Mouse (Mus musculus) heart, postnatal 36 days (tissue): Measurements from ENCODE around the gene Mettl7a2. TPM values are rescaled to one million over a fixed set of nuclear protein-coding genes. Genes with fewer than 3 reads are reported as not detected.

Source experiments
- DNase-seq, 2 experiments: peaks; one replicate each; pipeline ENCODE4 v3.0.0; 2021 to 2022
- intact Hi-C: fragments of 180-260 bp; cut with DNase I; formaldehyde crosslinking; loops from one replicate; pipeline ENCODE4 v1.15.1; 2025
- total RNA-seq, 2 experiments: library from RNA; stranded (reverse); gene quantifications; 2 replicates each; pipeline ENCODE4 v1.2.3; 2021

Gene Mettl7a2
- total RNA-seq, 2 experiments from 2014 or later: 0.89 to 1.0 TPM

DNA sequence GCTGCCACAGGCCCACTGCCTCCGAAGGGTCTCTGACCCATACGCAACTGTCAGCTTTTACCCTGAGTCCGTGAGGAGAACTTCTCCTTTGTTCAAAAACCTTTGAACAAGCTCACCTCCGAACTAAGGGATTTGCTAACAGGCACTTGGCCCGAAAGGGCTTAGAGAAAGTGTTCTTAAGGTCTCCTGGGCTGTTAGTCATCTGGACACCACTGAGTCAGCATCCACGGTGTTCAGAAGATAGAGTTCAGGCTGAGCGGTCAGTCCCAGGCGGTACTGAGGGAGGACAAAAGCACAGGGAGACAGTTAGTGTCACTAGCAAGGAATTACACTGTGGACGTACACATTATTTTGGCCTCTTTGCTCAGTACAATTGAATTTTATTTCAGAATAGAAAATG is 35.9 kb downstream of the Mettl7a2 start:
- no peak for DNase-seq
- intact Hi-C loops: no loop called here

DNA sequence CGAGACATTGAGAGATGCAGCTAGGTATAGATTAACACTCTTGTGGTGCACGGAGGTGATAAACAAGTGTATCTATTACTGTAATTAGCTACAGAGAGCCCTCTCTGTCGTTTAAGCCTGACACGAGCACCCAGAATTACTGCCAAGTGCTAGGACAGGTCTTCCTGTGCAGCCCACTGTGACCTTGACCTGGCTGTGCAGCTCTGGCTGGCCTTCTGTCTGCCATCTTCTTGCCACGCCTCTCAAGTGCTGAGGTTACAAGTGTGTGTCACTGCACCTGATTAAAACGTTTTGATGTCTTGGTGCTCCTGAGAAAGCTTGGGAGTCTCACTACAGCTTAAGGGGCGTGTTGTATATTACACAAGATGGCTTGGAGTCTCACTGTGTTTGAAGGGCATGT is 38.1 kb downstream of the Mettl7a2 start:
- intact Hi-C loops: no loop called here
- DNase-seq: no peak

DNA sequence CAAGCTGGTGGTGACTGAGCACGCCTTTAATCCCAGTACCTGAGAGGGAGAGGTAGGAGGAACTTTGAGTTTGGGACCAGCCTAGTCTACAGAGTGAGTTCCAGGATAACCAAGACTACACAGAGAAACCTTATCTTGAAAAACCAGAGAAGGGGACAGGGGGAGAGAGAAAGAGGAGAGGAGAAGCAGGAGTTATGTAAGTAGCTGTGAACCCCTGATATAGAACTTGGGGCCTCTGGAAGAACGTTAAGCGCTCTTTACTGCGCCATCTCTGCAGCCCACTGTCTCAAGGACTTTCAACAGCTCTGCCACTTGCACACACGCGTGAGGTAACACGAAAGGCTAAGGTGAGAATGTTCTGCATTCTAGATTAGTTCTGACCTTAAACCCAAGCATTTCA is 38.6 kb downstream of the Mettl7a2 start:
- DNase-seq: no peak
- intact Hi-C loops: no loop called here

DNA sequence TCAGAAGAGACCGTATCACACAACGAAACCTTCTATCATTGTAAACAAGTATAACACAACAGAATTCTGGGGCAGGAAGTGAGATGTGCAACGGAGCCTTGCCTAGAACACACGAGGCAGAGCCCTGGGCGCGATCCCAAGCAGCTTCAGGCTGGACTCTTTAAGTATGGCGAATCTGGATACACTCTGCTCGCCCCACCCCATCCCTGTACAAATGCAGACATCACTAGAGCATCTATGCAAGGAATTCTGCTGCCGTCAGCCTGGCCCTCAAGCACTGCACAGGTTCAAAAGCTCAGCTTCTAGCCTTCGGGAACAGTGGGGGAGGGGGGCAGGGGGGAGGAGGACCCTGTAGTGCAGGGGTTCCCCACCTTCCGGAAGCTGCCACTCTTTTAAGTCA is 40.0 kb downstream of the Mettl7a2 start:
- intact Hi-C loops: no loop called here
- no peak for DNase-seq

DNA sequence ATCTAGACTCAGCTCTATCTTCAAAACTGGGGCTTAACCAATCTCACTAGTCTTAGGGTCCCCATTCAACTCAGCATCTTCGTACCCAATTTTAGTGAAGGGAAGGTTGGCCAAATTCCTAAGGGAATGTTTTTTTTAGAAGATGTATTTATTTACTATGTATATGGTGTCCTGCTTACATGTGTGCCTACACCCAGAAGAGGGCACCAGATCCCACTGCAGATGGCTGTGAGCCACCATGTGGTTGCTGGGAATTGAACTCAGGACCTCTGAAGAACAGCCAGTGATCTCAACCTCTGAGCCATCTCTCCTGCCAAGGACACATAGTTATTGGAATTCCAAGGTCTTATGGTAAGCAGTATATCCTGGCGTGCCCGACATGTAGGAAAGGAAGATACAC is 42.6 kb downstream of the Mettl7a2 start:
- DNase-seq: no peak
- intact Hi-C loops: no loop called here

DNA sequence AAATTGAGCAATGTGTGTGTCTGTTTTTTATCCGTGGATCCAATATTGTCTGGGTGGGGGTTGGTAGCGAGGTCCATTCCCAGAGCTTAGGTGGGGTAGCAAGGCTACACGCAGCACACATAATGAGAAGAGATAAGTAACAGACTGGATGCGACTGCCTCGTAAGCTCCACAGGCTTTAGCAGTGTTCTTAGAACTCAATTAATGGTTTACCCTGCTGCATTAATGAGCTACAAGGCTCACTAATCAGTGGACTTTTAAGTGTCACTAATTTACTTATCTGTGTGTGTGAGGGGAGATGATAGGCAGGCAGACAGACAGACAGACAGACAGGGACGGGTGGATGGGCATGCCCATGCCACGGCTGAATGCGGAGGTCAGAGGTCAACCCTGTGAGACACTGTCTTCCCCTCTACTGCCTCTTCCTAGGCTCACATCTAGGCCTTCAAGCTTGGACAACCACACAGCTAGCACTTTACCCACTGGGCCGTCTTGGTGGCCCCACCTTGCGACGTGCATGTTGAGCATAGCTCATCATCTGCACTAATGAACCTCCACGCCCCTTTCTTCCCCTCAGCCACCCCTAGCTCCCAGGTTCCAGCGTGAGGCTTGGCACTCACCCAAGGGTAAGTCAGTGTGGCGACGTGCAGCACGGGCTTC is 47.7 kb downstream of the Mettl7a2 start:
- no peak for DNase-seq
- intact Hi-C loops: no loop called here

DNA sequence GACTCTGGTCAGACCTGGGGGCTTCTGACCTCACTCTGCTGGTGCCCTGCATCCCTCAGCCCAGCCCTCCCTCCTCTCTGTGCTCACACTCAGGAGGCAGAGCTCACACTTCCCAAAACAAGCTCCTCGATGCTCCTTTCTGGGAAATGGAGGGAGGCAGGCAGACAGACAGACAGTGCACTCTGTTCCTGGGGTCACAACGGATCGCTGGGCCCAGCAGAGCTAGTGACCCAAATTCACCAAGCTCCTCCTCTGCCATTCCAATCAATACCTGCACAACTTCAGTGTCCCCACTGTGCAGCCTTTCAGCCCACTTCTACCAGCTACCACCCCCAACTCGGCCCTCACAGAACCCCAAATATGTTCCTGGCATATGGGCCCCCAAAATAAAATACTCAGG is 48.8 kb downstream of the Mettl7a2 start:
- intact Hi-C loops: no loop called here
- no peak for DNase-seq

DNA sequence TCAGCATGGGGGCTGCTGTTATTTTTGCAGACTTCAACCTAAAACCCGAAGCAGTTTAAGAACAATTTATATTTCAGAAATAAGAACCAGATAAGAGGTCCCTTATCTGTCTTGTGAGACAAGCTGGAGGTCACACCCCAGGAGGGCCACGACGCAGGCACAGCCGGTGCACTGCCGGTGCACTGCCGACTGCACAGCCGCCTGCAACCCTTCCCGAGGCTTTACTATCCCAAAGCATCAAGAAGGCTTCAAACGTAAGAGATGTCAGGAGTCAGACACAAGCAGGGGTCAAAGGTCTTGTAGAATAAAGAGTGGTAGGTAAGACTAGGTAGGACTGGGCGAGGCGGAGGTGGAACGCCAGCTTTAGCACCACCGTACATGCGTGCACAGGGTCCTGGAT is 49.3 kb downstream of the Mettl7a2 start:
- intact Hi-C loops: no loop called here
- DNase-seq: no peak

DNA sequence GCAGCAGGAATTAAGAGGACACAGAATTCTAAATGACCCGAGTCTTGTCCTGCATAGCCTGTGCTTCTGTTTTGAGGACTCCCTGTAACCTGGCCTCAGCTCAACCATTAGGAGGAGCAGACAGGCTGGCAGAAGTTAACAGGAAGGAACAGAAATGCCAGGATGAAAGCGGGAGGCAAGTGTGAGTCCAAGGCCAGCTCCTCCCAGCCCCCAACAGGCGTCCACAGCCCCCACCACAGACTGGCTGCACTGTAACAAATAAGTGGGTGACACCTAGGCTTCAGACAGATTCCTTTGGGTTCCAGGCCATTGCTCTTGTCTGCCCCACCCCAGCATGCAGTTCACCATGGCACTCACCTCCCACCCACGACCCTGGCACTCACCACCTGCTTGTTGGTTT is 49.8 kb downstream of the Mettl7a2 start:
- intact Hi-C loops: no loop called here
- no peak for DNase-seq

DNA sequence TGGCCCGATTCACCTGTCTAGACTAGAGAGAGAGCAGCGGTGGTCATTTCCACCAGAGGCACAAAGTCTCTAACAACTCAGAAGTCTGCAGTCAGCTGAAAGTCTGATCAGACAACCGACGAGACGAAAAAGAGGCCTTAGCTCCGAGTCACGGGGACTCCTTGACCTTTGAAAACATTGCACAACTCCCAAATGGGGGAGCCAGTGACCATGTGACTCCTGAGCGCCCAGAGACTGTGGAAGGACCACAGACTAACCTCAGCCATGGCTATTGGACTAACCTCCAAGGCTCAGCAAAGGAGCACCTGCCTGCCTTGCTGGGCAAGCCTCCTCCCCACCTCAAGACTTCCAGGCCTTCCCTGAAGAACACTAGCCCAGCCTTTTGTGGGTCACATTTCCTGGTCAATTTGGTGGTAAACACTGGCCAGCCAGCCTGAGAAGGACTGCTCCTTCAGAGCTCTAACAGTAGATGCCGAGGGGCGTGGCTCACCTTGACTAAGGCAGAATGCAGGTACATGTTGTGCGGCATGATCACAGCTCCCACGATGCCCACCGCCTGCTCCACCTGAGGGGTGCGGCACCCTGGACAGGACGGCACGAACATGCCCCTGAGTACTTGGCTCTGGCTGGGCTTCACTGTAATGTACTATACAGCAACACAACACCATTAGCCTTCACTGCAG is 50.5 kb downstream of the Mettl7a2 start:
- no peak for DNase-seq
- intact Hi-C loops: no loop called here

DNA sequence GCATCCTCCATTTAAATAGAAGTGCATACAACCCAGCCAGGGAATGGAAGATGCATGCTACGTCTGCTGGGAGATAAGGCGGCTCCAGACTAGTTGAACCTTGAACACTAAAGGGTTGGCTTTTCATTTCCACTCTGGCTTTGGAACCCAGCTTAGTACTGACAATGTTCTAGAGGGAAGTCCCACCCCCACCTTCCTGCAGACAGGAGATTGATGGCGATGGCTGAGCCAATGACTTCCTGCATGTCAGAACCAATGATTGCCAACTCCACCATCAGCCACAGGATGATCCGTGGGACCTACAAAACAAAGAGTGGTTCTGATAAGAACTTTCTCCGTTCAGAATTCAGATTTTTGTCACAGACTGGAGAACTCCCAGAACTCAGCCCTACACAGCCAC is 53.1 kb downstream of the Mettl7a2 start:
- DNase-seq: no peak
- intact Hi-C loops: no loop called here

DNA sequence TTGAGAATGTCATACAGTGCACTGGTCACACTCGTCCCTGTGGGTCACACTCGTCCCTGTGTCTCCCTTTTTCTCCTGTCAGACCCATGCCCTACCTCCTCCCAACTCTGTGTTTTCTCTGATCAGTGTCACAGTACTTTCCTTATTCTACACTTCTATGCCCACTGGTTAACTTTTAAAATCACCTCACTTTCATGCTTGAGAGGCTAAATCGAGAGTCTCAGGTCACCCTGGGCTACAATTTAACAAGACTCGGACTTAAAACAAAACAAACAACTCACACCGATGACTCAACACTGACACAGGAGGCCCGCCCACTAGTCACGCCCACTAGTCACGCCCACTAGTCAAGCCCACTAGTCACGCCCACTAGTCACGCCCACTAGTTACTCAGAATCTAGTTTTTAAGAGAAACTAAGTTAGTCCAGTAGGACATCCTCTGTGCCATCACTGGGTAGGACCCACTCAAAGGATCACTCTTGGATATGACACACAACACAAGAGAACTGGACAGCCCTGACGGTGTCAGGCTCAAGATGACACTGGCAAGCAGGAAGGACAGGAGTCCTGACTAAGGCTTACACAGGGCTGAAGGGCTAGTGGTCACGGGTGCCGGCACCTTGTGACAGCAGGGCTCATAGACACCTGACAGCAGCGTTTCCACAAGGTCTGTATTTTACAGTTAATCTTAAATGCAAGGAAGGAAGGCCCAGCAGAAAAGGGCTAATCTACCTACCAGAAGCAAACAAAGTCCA is 58.1 kb downstream of the Mettl7a2 start:
- intact Hi-C loops: no loop called here
- DNase-seq: no peak

Other genes with a start within 250 kb of the Mettl7a2 start
- 10 to 100 TPM; 40.5 to 53.9 TPM for gene Atf1, start 125.4 kb upstream of the Mettl7a2 start, total RNA-seq
- gene Tmprss12, start 72.4 kb upstream of the Mettl7a2 start, total RNA-seq: not detected
- gene Mettl7a1, start 49.1 kb upstream of the Mettl7a2 start, total RNA-seq: 10 to 100 TPM; 46.3 to 62.3 TPM
- not detected for gene Mettl7a3, start 18.3 kb upstream of the Mettl7a2 start, total RNA-seq
- gene Methig1, start 51 bp upstream of the Mettl7a2 start, total RNA-seq: not detected
- not detected for gene Higd1c, start 11.3 kb downstream of the Mettl7a2 start, total RNA-seq
- gene Gm5475, start 68.9 kb downstream of the Mettl7a2 start, total RNA-seq: not detected
- gene Slc11a2, start 71.9 kb downstream of the Mettl7a2 start, total RNA-seq: 10 to 100 TPM; 45.2 TPM
- 10 to 100 TPM; 12.2 to 14.8 TPM for gene Letmd1, start 115.8 kb downstream of the Mettl7a2 start, total RNA-seq
- 1 to 10 TPM; 2.5 to 3.0 TPM for gene Csrnp2, start 142.3 kb downstream of the Mettl7a2 start, total RNA-seq
- gene Tfcp2, start 198.8 kb downstream of the Mettl7a2 start, total RNA-seq: 10 to 100 TPM; 11.9 to 13.4 TPM
- gene Pou6f1, start 246.8 kb downstream of the Mettl7a2 start, total RNA-seq: 10 to 100 TPM; 10.8 to 13.3 TPM